Mouse (Mus musculus) testis, adult 10 weeks (tissue): ENCODE results near the gene Ssna1. TPM values are rescaled to one million over a fixed set of nuclear protein-coding genes. Genes with fewer than 3 reads are reported as not detected.

Experiments
- polyA plus RNA-seq: library from polyadenylated mRNA; stranded (reverse); fragments of 350-450 nt; fragmentation: Illumina TruSeq; extraction: RNeasy Lipid Tissue Mini Kit (QIAGEN cat#74804); gene quantifications from one replicate; pipeline ENCODE4 v1.2.3, GENCODE M21; 2014; ENCODE audit warnings: low read depth, low replicate concordance

Ssna1 gene
- polyA plus RNA-seq: 4.1 TPM

GRCm38 (mm10) chr2:25271827-25272511 lies at the start of gene Ssna1, which contains the start of gene Anapc2:
Gene Ssna1, minus strand, starts transcription at chr2:25272438.
Gene Anapc2, plus strand, starts transcription at chr2:25272478.

GRCm38 (mm10) chr2:25318971-25319773 lies 46.9 kb upstream of the Ssna1 start, which contains the start of gene Grin1:
Gene Grin1, minus strand, starts transcription at chr2:25319187.

GRCm38 (mm10) chr2:25289651-25290050 lies 17.4 kb upstream of the Ssna1 start, which contains the start of gene Lrrc26:
Gene Lrrc26, plus strand, starts transcription at chr2:25289915.

GRCm38 (mm10) chr2:25287927-25288649 lies 15.8 kb upstream of the Ssna1 start, which contains the start of gene Tmem210:
Gene Tmem210, plus strand, starts transcription at chr2:25288145.

GRCm38 (mm10) chr2:25262291-25262767 lies 9.9 kb downstream of the Ssna1 start, which contains the start of gene Tprn:
Gene Tprn, plus strand, starts transcription at chr2:25262618.

GRCm38 (mm10) chr2:25255284-25255779 lies 16.9 kb downstream of the Ssna1 start, which contains the start of gene Tmem203:
Gene Tmem203, plus strand, starts transcription at chr2:25255439.

GRCm38 (mm10) chr2:25246183-25247072 lies 25.8 kb downstream of the Ssna1 start, which contains the start of gene AL732309.1:
Gene AL732309.1, minus strand, starts transcription at chr2:25246863.

GRCm38 (mm10) chr2:25242101-25242506 lies 30.1 kb downstream of the Ssna1 start, which contains the start of the genes Rnf208 and Cysrt1:
Gene Rnf208, plus strand, starts transcription at chr2:25242255.
Gene Cysrt1, minus strand, starts transcription at chr2:25242452.

GRCm38 (mm10) chr2:25236614-25237013 lies 35.6 kb downstream of the Ssna1 start, which contains the start of gene Rnf224:
Gene Rnf224, minus strand, starts transcription at chr2:25236787.

GRCm38 (mm10) chr2:25234050-25234449 lies 38.2 kb downstream of the Ssna1 start, which contains the start of gene Slc34a3:
Gene Slc34a3, minus strand, starts transcription at chr2:25234364.

GRCm38 (mm10) chr2:25224492-25224765 lies 47.8 kb downstream of the Ssna1 start, which contains the start of gene Tubb4b:
Gene Tubb4b, minus strand, starts transcription at chr2:25224702.

Other genes starting within 250 kb of the Ssna1 start
- gene Nsmf, start 218.1 kb downstream of the Ssna1 start, polyA plus RNA-seq: 3.6 TPM
- 0.20 TPM for gene Entpd8, start 192.1 kb downstream of the Ssna1 start, polyA plus RNA-seq
- gene Noxa1, start 177.3 kb downstream of the Ssna1 start, polyA plus RNA-seq: not detected
- gene Nrarp, start 91.7 kb downstream of the Ssna1 start, polyA plus RNA-seq: 1.2 TPM
- 0.17 TPM for gene Tor4a, start 75.6 kb downstream of the Ssna1 start, polyA plus RNA-seq
- 4.2 TPM for gene Nelfb, start 60.9 kb downstream of the Ssna1 start, polyA plus RNA-seq
- gene Stpg3, start 57.8 kb downstream of the Ssna1 start, polyA plus RNA-seq: 21.6 TPM
- 145 TPM for gene Fam166a, start 53.7 kb downstream of the Ssna1 start, polyA plus RNA-seq
- gene Tubb4b, start 47.7 kb downstream of the Ssna1 start, polyA plus RNA-seq: 327 TPM
- not detected for gene Slc34a3, start 38.1 kb downstream of the Ssna1 start, polyA plus RNA-seq
- gene Rnf224, start 35.7 kb downstream of the Ssna1 start, polyA plus RNA-seq: not detected
- not detected for gene Rnf208, start 30.2 kb downstream of the Ssna1 start, polyA plus RNA-seq
- gene Cysrt1, start 30.0 kb downstream of the Ssna1 start, polyA plus RNA-seq: not detected
- gene AL732309.1, start 25.6 kb downstream of the Ssna1 start, polyA plus RNA-seq: 1.1 TPM
- gene Tmem203, start 17.0 kb downstream of the Ssna1 start, polyA plus RNA-seq: 0.80 TPM
- gene Tprn, start 9.8 kb downstream of the Ssna1 start, polyA plus RNA-seq: 24.4 TPM
- 3.3 TPM for gene Anapc2, start within 50 bp of the Ssna1 start, polyA plus RNA-seq
- gene Tmem210, start 15.7 kb upstream of the Ssna1 start, polyA plus RNA-seq: not detected
- not detected for gene Lrrc26, start 17.5 kb upstream of the Ssna1 start, polyA plus RNA-seq
- gene Grin1, start 46.7 kb upstream of the Ssna1 start, polyA plus RNA-seq: not detected
- 21.6 TPM for gene Man1b1, start 59.9 kb upstream of the Ssna1 start, polyA plus RNA-seq
- gene Dpp7, start 83.9 kb upstream of the Ssna1 start, polyA plus RNA-seq: 0.50 TPM
- gene Uap1l1, start 93.2 kb upstream of the Ssna1 start, polyA plus RNA-seq: 0.10 TPM
- 0.06 TPM for gene Sapcd2, start 99.9 kb upstream of the Ssna1 start, polyA plus RNA-seq
- 0.10 TPM for gene Entpd2, start 123.4 kb upstream of the Ssna1 start, polyA plus RNA-seq
- 0.70 TPM for gene Npdc1, start 126.9 kb upstream of the Ssna1 start, polyA plus RNA-seq
- gene Fut7, start 150.8 kb upstream of the Ssna1 start, polyA plus RNA-seq: not detected
- gene Abca2, start 156.3 kb upstream of the Ssna1 start, polyA plus RNA-seq: 0.34 TPM
- gene Clic3, start 184.4 kb upstream of the Ssna1 start, polyA plus RNA-seq: not detected
- 2.9 TPM for gene Paxx, start 188.7 kb upstream of the Ssna1 start, polyA plus RNA-seq
- gene Ptgds, start 197.6 kb upstream of the Ssna1 start, polyA plus RNA-seq: 27.8 TPM
- not detected for gene Lcn12, start 221.5 kb upstream of the Ssna1 start, polyA plus RNA-seq
- gene Fbxw5, start 228.3 kb upstream of the Ssna1 start, polyA plus RNA-seq: 6.6 TPM
- gene C8g, start 229.3 kb upstream of the Ssna1 start, polyA plus RNA-seq: 7.9 TPM